Mouse (Mus musculus): ENCODE results near the gene Lexm.

Lexm gene

DNA sequence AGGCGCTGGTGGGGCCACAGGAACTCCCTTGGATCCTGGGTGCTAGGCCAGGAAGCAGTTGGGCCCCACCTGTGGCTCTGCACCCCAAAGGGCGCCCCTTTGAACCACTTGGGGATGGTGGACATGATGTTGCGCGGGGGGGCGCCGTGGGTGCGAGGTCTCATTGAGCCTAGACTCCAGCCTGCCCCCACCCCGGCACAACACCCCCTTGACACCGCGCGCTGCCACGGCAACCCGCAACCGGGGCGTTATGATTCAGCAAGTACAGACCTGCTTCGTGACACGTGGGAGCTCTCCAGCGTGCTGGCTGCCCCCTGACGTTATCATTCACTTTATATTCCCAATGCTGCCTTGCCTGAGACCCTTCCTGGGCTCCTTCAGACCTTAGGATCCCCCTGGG, at the start of gene Lexm:
Lexm (minus strand) TSS at position 186 of the 400 bp plus-strand sequence.
- in situ Hi-C loops (cut with MboI, MseI): no loop called here

DNA sequence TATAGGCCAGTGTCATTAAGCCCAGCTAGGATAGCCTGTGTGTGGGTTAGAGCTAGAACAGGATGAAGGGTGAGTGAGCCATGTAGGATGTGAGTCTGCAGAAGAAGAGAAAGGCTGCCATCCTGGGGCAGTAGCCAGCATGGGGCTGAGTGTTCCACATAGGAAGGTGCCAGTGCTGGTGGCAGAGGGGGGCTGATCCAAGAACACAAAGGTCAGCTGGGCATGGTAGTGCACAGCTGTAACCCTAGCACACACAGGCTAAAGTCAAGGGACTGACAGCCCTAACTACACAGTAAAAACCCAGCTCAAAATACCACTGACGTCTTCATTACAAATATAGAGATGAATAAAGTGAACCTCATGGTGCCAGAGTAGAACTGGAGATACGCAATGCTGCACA, 49.5 kb upstream of the Lexm start:
- in situ Hi-C loops (cut with MboI, MseI): no loop called here

DNA sequence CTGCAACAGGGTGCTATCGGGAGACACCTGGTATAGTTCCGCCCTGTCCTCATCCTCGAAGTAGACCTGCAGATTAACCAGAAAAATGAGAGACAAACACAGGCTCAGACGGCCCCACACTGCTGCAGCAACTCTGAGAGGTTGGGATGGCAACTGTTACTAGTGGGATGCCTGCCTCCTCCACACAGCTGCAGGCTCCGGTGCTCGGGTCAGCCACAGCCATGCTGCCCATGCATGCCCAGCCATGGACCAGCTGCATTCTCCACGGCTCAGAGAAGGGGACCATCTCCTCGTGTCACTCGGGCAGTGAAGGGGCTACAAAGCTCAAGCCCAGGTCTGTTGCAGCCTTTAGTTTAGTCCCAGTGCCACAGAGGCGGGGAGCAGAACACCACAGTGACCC, 48.6 kb upstream of the Lexm start:
- in situ Hi-C loops (cut with MboI, MseI): no loop called here

DNA sequence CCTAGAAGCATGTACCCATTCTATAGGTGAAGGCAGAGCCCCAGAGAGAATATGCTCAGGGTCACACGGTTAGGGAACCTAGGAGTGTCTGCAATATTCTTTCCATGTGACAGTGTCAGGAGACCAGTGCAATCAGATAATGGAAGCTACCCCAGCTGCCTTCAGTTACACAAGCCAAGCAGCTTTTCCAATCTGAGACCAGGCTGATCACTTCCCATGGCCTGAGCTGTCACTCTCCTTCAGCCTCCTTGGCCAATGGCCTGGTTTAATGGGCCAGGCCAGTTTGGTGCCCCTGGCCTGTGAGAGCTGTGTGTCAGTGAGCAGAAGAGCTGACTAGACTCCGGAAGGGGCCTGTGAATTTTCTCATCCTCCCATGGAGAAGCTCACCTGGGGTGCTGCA, 48.2 kb upstream of the Lexm start:
- in situ Hi-C loops (cut with MboI, MseI): no loop called here

DNA sequence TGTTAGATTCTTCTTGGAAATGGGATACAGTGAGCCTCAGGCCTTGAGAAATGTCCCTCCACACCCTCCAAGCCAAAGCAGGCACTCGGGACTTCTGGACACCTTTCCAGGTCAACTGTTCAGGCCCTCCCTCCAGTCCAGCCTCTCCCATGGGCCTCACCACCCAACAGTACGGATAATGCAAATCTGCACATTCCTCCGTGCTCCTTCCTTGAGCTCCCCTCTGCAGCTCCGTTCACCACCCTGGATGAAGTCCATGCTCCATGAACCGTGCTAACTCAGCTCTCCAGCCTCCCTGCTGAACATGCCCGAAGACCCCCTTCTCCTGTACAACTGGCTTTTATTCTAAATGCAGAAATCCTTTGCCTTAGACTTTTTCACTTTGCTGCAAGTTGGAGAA, 47.7 kb upstream of the Lexm start:
- in situ Hi-C loops (cut with MboI, MseI): no loop called here

DNA sequence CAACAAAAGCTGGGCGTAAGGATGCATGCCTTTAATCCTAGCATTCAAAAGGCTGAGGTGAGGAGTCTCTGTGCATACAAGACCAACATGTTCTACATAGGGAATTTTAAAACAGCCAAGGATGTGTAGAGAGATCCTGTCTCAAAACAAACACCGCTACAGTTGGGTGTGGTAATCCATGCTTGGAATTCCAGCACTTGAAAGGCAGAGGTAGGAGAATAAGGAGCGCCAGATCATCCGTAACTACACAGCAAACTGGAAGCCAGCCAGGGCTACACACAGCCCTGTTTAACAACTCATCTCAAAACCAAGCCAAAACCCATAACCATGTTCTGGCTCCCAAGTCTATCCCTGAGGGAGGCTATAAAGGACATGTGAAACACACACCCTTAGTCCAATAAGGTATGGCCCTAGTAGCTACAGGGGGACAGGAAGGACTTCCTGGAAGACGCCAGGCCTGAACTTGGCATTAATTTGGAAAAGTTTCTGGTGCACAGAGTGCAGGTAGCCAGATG, 47.0 kb upstream of the Lexm start:
- in situ Hi-C loops (cut with MboI, MseI): no loop called here

DNA sequence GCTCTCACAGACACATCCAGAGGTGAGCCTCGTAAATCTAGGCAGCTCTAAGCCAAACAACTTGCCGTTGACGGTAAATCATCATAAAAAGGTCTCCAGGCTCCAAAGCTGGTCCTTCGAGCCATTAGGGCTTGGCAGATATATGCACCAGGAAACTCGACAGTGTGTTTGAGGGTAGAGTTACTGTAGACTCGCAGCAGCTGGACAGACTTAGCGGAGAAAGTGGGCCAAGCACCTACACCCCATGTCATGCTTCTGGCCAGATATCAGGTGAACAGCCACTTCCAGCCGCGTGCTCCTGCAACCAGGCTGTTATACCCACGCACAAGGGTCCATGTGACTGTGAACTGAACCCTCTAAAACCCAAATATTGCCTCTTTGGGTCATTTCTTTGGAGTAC, 38.6 kb upstream of the Lexm start:
- in situ Hi-C loops (cut with MboI, MseI): no loop called here

DNA sequence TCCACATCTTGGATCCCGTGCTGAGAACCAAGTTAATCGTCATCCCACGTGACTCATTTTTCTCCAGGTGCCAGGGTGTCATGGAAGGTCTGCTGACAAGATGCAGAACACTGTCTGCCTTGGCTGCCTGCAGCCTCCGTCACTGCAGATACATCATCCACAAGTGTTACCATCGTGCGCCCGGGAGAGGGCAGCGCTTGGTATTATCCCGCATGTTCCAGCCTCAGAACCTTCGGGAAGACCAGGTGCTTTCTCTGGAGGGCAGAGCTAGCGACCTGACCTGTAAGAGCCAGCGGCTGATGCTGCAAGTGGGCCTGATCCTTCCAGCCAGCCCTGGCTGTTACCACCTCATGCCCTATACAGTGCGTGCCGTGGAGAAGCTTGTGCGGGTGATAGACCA, 36.0 kb upstream of the Lexm start:
- in situ Hi-C loops (cut with MboI, MseI): no loop called here

DNA sequence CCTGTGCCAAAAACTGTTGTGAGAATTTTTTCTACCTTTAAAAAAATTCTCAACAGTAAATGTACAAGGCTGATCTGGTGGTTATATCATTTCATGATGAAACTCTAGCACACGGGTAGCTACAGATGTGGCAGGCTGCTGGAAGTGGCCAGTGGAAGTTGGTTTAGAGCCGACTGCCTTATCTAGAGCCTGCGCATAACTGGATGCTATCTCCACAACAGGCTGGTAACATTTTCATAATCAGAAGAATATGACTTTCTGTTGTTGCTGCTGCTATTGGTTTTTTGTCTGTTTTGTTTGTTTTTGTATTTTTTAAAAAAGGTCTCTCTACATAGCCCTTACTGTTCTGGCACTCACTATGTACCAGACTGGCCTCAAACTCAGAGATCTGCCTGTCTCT, 35.5 kb upstream of the Lexm start:
- in situ Hi-C loops (cut with MboI, MseI): no loop called here

DNA sequence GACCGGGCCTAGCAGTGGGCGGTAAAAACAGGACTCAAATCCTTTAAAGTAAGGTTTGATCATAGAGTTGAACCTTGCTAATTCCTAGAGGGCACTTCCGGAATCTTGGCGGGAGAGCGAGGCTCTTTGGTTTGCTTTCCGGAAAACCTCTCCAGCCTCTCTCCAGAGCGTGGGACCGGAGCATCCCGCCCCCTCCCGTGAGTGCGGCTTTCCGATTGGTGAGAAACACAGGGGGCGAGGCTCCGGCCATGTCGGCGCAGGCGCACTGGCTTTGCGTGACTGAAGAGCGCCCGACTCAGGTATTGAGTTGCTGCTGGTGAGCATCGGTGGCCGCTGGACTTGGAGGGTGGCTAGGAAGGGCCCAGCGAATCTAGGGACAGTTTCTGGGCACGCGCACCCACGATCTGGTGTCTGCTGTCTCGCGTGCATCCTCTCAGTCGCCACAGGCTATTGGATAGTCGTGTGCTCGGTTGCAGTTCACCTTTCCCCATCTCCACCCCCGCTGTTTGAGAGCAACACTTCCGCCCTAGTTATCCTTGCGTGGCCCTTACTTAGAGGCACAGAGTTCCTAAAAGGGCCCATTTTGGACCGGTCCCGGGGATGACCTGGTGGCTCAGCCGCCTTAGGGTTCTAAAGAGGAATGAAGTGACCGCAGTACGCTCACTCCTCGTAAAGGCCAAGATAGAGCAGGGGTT, 33.9 kb upstream of the Lexm start, which contains the start of gene Pars2:
Pars2 (plus strand) TSS at position 237 of the 695 bp plus-strand sequence.
- in situ Hi-C loops (cut with MboI, MseI): no loop called here

DNA sequence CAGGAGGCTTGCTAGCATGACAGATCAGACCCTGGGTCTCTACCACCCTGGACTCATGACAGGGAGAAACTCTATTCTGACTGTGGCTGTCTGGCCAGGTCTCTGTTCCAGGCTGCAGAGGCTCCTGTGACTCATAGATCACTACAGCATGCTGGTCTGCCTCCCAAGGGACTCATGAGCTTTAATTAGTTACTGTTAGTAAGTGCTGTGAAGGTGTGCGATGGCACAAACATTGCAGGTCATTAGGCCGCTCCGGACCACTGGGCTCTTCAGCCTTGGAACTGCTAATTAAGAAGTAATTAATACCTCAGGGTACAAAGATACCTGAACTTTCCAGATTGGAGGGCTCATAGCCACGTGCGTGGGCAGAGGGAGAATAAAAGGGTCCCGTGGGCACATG, 30.1 kb upstream of the Lexm start:
- in situ Hi-C loops (cut with MboI, MseI): no loop called here

DNA sequence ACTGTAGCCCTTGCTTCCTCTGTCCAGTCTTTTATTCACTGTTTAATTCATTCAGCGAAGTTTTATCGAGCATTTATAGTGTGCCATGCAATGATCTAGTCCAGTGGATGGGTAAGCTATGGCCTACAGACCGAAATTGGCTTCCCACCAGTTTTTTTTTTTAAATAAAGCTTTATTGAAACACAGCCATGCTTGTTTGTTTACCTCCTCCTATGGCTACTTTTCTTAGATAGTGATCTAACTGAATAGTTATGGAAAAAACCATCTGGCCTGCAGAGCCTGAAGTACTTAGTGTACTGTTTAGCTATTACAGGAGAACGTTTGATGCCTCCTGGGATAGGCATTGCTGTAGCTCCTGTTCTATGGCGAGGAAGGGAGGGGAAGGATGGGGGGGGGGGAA, 28.8 kb upstream of the Lexm start:
- in situ Hi-C loops (cut with MboI, MseI): no loop called here

DNA sequence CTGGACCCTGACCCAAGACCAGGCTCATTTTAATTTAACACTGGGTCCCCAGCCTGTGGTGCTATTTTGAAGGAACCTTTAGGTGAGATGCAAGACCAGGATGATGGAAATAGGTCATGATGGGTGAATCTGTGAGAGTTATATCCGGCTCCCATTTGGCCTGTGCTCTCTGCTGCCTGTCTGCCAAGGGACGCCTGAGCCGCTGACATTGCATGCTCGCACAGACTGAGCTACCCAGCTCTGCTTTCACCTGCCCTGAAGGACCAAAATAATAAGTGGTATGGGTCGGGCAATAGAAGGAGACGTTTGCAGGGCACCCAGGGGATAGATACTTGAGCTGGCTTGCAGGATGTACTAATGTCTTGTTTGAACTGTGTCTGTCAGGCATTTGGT, 27.2 kb upstream of the Lexm start:
- in situ Hi-C loops (cut with MboI, MseI): no loop called here

DNA sequence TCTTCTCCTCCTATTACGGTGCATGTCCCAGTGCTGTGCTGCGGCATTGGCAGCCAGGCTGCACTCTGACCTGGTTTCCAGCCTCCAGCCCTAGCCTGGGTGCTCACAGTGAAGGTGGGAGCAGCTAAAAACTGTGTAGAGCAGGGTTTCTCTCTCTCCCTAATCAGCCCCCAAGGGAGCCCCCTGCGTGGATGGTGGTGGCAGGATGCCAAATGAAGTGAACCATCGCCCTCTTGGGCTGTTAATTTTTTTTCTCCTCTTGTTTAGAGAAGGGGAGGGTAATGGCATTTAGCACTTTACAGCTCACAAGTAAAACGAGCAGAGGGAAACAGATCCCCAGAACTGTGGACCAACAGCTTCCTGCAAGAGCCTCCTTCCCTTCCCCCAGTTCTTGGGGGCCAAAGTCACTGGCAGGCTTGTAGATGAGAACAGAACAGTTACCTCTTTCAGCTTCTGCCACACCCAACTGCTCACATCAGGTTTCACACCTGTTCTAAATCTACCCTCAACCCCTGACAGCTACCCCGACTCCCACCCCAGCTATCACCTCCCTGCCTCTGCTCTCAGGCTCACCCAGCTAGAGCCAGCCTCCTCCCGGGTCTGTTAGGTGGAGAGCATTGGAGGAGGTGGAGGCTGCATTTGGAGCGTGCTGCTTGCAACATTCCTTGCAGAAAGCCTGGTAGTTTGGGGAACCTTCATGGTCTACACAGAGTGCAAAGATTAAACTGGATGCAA, 26.6 kb upstream of the Lexm start:
- in situ Hi-C loops (cut with MboI, MseI): no loop called here

DNA sequence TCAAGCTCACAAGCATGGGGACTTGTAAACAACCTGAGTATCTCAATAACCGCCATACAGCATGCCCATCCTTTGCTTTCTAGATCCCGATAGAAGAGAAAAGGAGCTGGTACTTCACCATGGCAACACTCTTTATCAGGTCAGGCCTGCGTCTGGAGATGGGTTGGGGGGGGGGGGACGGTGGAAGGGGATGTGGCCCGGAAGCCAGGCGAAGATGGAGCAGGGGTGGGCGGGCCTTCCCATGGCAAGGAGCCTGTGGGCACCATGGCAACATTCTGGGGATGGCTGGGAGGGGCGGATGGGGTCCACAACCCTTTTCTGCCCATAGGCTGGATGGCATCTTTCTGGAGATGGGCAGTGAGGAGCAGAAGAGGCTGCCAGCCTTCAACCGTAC, 17.0 kb upstream of the Lexm start:
- in situ Hi-C loops (cut with MboI, MseI): loop anchor here (5.0 kb wide), 1 partner anchor 73 kb away; no protein-coding TSS in a partner anchor

DNA sequence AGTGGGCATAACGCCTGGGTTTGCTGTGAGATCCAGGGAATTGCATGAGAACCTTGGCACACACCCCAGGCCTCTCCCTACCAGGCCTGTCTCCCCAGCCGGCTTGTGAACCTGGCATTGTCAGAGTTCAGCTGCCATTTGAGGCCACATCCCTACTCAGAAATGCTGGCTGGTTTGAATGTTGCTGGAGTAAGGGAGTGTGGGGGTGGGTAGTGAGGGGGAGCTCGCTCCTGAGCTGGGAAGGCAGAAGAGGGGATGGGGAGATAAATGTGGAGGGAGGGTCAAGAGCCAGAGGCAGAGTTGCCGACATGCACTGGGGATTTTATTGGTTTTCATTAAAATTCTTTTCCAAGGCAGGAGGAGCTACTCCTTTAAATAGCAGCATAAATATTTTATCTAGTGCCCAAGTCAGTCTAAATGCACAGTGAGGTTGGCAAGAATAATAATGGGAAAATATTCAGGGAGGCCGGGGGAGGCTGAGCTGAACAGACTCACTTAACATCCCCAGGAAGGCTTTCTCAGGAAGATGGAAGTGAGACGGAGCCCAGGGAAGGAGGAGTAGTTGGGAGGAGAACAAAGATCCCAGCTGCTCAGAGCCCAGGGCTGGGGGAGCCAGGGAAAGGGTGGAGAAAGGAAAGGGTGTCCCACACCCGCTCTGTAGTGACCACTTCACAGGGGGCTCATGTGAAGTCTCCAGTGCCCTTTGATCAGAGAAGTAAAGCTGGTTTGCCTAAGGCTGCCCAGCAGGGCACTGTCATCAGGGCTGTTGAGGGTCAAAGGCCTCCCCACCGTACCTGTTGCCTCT, 16.4 kb upstream of the Lexm start:
- in situ Hi-C loops (cut with MboI, MseI): loop anchor here (5.0 kb wide), 1 partner anchor 74 kb away; no protein-coding TSS in a partner anchor

DNA sequence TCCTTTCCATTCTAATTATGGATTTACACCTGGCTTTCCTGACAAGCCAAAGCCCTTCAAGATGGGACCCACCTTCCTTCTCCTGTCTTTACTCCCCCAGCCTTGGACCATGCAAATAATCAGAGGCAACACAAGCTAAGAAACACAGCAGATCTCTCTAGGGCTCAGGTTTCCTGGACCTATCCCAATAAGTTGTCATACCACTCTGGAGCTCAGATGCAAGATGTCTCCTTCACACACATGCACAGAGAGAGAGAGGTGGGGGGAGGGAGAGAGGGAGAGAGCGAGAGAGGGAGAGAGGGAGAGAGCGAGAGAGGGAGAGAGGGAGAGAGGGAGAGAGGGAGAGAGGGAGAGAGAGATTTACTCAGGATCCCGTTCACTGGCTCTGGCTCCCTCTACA, 15.3 kb upstream of the Lexm start:
- in situ Hi-C loops (cut with MboI, MseI): loop anchor here (5.0 kb wide), 1 partner anchor 75 kb away; no protein-coding TSS in a partner anchor

DNA sequence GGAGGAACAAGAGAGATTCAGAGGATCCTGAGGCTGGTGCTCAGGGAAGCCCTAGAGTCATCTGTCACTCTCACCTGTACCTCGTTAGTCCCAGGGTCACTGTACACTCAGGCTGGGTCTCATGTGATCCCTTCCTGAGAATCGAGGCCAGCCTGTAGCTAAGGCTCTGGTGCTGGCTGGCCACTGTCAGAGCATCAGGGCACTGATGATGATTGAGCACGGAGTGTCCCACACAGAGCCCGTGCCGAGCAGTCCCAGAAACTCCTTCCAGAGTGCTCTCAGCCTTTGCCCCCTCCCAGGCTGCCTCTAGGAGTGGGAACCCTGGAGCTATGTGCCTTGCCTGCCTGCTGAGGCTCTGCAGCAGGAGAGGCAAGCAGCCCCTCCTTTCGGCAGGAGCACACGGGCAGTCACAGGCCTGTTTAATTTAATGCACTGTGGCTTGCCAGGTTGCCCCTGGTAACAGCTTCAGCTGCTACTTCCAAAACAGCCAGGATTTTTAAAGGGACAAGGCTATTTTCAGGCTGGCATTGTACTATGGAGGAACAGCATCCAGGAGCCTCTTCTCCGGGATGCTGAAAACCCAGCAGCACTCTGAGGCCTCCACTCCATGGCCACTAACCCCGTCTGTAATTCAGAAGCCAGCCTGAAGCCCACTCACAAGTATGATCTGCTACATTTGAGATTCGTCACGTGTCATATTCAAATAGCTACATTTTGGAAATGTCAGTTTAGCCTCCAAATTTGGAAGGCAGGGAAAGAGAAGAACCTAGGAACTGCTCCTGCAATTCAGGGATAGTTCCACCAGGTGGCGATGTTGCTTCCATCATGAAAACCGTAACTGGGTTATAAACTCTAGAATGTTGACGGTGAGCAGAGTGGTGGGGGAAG, 13.5 kb upstream of the Lexm start:
- in situ Hi-C loops (cut with MboI, MseI): loop anchor here (5.0 kb wide), 1 partner anchor 77 kb away; no protein-coding TSS in a partner anchor

DNA sequence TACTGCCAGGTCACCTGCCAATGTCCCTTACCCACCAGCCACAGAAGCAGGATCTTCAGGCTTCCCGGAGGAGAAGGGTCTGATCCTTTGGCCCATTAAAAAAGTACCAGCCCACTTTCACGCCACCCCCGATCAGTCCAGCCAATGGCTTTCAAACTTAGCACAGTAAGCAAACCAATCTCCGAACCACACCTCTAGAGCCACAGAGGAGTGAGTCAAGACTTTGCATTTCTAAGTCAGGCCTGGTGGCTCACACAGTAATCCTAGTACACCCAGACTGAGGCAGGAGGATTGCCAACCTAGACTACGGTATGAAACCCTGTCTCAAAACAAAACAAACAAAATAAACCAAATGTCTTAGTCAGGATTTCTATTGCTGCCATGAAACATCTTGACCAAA, 12.3 kb upstream of the Lexm start:
- in situ Hi-C loops (cut with MboI, MseI): loop anchor here (10.0 kb wide), 1 partner anchor 365 kb away; no protein-coding TSS in a partner anchor

DNA sequence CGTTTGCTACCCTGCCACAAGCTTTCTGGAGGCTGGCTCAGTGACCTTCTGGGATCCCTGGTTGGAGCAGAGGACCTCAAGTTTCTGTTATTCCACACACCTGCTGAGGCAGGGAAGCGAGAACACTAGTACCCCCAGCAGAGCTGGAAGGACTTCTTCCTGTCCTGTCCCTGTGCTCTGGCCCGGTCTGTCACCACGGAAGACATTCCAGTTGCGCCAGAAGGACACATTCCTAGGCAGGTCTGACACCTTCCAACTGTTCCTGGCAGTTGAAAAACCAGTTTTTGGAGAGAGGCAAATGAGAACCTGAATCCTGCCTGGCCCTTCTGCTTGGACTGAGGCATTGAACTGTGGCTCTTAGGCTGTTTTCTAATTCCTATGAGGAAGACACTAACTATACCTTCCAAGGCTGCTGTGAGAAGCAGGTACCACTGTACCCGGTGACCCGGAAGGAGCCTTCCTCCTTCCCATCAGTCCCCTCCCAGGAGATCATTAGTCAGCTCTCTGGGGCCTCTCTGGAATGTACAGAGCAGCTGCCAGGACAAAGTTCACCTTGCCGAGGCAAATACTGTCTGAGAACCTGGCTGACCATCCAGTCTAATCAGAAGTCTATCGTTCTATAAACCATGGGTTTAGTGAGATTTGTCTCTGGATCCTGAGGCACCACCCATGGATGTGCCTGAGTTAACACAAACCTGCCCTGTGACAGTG, 11.8 kb upstream of the Lexm start:
- in situ Hi-C loops (cut with MboI, MseI): loop anchor here (10.0 kb wide), 1 partner anchor 366 kb away; no protein-coding TSS in a partner anchor

All from regulatory T cell (primary cell).